Mouse (Mus musculus) right cerebral cortex, adult 18-20 months (tissue): ENCODE measurements around the gene Nrf1.

Source experiments
- DNase-seq: peaks from one replicate; pipeline ENCODE4 v3.0.0; 2022; ENCODE audit warnings: mixed read lengths

Gene Nrf1

DNA sequence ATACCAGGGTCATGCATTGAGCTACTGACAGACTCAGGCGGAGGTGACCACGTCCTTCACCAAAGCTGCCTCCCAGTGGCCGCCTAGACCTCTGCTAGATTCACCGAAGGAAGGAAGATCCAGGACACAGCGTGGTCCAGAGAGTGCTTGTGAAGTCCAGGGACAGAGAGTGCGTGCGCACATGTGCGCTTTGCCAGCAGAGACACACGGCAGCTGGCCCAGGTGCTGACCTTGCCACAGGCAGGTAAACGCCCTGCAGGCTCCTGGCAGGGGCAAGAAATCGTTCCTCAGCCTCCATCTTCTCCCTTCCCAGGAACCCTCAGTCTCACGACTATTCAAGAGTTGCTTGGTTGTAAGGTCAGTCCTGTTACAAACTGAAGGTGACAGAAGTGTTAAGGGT, 104.4 kb downstream of the Nrf1 start:
- DNase-seq, result no peak

DNA sequence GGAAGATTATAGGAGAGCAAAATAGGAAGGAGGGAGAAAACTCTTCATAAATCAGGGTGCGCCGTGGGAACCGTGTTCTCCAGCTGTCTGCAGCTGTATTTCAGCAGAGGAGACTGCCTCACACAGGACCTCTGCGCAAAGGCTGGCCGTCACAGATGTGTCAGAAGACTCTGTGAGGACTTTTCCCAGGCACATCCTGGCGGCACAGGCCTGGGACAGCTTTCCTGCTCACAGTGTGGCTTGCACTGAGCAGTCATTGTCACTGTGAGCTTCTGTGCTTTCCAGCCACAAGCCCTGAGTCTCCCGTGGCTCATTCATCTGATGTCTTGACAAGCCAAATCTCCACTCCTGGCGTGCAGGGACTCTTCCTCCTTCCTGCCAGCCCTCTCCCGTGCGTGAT, 104.9 kb downstream of the Nrf1 start:
- no peak for DNase-seq

DNA sequence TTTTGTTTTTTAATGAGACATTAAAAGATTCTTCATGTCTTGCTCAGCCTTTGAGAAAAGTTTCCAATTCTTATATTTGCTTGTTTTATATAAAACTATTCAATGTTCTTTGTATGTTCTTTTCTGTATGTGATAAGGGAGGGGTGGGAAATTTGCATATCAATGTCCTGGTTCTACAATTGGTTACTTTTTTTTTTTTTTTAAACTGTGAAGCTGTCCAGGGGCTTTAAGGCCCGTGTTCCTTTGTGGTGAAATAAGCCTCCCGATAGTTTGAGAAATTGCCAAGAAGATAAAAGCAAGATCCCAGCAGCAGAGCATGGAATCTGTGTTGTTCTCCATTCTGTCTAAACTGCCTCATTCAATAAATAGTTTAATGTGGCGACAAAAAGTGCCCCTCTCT, 105.3 kb downstream of the Nrf1 start:
- no peak for DNase-seq

DNA sequence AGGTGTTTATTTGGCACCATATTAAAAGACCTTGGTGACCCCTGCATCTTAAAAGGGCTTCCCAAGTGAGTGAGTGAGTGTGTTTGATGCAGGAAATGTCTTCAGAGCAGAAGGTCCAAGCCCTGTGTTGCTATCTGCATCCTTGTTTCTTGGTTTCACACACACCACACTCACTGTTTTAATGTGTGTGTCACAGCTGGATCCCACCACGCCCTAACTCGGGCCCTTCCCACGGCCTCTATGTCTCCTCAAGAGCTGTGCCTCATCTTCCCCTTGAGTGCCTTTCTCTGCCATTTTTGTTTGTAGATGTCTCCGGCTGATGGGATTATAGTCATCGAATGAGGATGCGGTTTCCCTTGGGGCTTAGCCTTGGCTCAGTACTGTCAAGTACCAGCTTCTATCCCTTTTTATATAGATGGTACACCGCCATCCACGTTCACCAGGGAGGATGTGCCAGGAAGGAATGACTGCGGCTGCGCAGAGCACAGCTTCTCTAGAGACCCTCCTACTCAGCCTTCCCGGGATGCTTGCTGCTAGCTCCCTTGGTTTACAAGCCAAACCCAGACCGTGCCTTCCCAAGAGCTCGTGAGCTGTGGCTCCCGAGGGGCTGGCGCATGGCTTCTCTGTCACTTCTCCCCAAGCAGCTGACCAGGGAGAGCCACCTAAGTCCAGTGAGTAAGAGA, 106.1 kb downstream of the Nrf1 start:
- no peak for DNase-seq

DNA sequence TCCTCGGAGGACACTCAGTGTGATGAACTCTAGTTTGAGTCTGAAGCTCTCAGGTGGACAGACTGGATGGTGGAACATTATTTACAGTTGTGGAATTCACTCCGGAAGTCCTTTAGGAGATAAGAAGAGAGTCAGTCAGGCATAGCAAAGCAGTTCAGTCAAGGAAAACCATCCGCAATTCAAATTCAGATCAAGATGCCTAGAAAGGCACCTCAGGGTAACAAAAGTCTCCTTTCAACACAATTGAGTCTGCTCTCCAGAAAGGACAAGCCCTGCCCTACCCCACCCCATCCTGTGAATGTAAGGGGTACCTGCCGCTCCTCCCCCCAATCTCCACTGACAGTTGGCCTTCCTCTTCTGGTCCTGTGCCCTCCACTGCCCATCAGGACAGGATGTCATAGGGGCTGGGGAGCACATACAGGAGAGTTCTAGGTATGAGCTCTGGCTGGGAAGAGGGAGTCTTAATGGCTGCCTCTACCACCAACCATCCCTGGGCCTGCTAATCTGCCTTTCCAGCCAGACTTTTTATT, 111.8 kb downstream of the Nrf1 start:
- no peak for DNase-seq

DNA sequence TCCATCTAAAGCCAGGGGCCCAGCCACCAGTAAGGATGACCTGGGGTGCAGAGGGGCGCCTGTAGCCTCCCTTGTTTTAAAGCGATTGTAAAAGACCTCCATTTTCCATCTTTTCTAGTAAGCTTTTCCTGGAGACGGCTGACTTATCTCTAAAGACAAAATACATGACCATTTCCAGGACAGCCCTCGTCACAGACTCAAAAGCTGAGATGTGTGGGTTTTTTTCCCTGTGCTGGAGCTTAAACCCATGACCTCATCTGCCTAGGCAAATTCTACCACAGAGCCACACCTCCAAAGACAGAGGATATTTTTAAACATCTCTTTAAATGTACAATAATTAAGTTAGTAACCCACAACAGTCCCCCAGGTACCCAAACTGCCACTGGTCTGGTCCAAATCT, 112.6 kb downstream of the Nrf1 start:
- no peak for DNase-seq

DNA sequence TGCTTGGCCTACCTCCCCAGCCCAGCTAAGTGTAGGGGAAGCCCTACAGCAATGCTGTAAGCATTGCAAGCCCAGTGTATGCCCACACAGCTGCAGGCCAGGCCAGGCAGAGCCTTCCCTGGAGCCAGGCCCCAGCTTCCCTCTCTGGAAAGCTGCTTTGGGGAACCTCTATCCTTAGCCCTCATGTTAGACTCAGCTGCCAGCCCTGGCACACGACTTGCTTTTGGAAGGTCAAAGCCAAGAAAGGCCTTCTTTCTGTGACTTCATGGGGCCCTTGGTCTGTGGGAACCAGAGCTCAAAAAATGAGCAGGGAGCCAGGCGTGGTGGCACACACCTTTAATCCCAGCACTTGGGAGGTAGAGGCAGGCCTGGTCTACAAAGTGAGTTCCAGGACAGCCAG, 113.8 kb downstream of the Nrf1 start:
- no peak for DNase-seq

DNA sequence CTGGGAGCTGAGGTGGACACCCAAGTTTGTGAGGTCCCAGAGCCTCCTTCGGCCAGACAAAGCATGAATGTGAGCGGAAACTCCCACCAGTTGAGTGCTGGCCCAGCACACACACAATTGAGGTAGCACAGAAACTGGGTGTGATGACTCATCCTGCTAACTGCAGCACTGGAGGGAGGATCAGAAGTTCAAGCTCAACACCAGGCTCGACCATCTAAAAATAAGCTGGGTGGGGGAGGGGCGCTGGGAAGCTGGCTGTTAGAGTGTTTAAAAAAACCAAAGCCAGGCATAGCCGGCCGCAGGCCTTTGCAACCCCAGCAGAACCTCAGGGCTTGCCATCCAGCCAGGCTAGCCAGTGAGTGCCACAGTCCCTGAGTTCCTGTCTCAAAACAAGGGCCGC, 114.3 kb downstream of the Nrf1 start:
- DNase-seq, result no peak

DNA sequence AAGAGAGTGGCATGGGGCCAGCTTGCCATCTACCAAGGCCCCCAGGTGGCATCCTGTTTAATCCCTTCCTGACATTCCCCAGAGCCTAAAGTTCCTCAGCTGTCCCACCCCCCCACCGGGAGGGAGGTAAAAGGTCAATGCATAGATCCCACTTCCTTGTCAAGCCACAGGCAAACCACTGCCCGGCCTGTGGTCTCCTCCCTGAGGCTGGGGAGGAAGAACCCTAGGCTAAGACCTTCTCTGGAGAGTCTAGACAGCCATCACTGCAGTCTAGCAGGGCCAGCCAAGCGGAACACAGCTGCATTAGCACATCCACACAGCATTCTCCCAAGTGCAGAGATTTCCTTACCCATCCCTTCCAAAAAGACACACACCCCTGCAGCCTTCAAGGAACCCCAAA, 118.6 kb downstream of the Nrf1 start:
- no peak for DNase-seq

DNA sequence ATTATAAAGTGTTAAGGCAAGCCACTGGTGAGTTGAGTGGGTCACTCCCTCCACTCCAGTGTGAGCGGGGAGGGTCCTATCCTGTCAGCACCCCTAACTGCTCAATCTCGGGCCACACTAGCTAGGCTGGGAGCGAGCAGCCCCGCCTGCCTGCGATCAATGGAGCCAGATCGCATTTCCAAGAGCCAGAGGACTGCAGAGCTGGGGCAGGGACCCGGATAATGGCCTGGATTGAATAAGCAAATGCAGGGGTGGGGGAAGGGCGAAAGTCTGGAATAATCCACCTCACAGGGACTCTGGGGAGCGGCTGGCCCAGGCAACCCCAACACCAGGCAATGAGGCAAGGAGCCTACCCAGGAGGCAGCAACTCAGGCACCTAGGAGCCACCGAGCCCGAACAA, 119.4 kb downstream of the Nrf1 start:
- no peak for DNase-seq

DNA sequence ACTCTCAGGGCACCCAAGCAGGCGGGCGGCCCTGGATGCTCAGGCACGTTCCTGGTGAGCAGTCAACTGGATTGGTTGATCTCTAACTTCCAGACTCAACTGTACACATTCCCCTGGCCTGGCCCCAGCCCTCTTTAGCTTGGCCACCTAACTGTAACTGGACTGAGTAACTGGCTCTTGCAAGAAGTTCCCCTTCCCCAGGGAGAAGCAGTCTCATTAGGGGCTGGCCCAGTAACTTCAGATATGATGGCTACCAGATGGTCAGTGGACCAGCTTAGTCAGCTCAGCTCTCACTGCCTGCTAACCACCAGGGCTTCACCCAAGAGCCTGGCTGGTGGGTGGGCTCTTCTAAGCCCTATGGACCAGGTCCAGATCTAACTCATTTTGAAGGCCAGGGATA, 120.5 kb downstream of the Nrf1 start:
- DNase-seq, result no peak

DNA sequence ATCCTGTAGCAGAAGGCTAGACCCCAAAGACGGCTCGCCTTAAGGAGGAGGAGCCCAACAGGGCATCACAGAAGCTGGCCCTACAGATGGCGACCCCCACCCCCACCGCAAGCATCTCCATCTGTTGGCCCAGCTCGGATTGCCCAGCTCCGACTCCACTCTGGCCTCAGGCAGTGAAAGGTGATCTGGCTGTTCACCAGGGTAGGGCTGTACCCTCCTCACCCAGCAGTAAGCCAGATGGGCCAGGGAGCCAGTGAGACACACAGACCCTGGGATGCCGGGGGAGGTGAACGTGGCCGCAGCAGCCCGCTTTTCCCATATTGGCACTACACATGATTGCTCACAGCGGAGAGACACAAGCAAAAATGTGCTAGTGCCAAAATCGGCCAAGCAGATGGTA, 121.4 kb downstream of the Nrf1 start:
- DNase-seq, result no peak

DNA sequence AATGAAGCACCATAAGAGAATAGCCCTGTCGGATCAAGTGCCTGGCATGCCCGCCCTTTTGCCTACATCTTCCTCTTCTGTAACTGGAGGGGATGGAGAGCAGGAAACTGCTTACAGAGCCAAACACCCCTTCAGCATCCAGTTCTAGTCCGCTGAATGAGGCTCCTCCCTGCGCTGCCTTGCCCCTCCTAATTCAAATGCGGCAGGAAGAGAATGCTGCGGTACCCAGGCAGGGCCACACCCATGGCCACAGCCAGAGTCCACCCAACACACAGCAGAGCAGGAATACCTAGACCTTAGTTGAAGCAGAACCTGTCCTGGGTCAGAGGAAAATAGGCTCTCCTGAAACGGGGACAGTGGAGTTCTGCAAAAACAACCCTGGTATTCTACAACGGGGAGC, 123.4 kb downstream of the Nrf1 start:
- no peak for DNase-seq

DNA sequence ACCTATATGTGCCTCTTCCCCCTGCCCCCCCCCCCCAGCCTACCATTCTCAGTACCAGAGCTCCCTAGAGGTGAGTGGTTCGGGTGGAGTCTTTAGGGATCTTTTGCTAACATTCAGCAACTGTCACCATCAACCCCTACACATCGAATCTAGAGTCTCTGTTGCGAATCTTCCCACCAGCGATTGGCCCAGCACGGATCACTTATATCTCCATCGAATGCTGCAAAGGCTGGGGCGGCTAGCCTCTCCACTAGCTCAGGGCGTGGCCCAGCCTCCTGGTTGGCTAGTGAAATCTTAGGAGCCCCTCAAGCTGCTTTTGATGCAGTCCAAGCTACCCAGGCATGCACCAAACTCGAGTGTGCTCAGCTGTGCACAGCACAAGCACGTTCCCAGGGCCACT, 124.2 kb downstream of the Nrf1 start:
- no peak for DNase-seq

DNA sequence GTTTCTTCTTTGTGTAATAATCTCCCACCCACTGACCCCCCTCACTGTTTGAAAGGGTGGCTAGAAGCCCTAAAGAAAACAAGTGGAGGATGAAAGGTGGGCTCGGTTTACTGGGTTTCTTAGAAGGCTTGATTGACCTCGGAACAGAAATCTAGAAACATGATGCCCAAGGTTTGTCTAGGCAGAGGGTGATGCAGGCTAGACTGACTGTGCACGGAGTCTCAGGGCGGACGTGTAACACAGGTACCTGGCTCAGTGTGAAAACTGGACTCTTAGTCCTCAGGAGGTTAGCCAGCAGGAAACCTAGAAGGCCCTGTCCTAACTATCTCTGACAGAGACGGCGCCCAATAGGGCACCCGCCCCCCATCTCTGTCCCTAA, 124.6 kb downstream of the Nrf1 start:
- DNase-seq, result no peak

DNA sequence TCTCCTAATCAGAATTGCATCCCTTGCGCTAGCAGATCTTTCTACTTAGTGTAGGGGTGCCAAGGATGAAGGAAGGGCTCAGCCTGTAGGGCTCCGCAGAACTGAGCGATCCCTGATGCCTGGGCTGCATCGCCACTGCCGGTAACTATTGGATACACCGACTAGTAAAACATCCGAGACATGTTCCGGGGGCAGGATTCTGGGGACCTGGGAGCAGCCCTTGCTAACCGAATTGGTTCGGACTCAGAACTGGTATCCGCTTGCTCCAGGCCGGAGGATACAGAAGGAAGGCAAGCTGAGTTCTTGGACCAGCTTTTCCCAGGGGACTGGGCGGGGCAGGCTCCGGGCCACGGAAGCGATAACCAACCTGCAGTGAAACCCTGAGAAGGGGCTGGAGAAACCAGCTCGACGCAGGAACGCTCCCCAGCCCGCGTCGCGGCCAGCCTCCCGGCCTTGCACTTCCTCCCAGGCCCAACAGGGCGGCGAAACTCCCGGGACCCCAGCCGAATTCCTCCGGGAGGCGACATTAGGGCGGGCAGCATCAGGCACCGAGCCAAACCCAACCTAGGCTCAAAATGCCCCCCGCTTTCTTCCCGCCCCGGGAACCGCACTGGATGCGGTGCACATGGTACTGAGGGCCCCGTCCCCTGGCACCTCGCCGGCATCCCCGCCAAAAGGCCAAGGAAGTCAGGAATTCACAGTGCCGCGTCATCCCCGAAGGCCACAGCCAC, 125.2 kb downstream of the Nrf1 start:
- DNase-seq, result no peak

DNA sequence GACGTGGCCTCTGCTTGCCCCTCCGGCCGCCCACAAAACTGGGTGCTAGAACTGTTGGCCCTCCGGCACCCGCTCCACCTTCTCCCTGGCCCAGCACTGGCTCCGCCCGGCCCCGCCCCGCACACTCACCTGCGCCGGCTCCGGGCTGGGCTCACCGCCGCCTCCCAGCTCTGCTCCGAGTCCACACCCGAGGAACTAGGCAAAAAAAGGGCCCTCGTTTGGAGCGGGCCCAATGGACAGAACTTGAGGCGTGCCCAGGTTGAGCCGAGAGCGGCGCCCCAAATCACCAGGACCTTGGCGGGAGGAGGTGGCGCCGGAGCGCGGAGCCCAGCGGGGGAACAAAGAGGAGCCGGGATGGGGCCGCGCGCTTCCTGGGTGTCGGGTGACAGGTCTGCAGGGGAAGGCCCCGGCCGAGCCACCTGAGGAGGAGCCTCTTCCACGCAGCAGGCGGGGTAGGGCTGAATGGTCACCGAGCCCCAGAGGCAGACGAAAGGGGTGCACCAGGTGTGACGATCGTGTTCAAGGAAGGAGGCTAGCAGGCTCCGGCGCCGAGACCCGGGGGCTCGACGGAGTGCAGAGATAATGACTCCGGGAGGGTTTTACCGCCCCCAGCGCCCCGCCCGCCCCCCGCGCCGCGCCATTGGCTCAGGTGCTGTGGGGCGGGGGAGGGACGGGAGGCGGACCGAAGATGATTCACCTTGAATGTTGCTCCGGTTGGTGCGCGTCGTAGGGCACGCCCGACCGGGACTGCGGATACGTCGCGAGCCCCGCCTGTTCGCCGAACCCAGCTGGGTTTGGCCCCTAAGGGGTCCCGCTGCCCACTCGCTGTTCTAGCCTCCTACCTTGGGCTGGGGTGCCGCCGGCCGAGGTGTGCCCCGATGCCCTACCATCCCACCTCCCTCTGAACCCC, 126.0 kb downstream of the Nrf1 start:
- no peak for DNase-seq

DNA sequence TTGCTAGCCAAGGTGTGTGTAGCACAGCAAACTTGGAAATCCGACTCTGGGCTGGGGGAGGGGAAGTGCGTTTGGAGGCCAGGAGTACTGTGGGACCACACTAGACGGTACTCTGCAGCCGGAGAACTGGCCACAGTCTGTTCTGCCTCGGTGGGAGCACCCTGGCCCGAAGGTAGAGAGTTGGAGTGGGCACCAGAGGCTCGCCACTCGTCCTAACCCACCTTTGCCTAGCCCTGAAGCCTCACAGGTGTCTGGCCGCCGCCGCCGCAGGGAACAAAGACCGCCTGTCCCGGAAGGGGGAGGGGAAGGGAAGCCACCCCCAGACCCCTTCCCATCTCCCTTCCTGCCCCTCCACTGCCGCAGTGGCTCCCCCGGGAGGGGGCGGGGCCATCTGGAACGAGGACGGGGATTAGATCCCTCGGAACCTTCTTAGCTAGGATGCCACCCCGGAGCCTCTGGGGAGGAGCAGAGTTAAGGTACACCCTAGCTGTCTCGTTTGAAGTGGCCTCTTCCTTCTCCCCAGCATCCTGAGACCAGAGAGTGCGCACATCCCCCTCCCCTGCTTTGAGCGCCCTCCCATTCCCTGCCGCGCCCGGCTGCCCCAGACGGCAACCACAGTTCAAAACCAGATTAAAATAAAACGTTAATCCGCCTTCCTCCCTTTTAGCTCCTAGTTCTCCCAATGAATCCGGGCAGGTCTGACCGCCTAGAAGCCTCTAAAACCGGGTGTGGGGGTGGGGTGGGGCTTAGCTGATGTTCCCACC, 126.9 kb downstream of the Nrf1 start:
- no peak for DNase-seq

DNA sequence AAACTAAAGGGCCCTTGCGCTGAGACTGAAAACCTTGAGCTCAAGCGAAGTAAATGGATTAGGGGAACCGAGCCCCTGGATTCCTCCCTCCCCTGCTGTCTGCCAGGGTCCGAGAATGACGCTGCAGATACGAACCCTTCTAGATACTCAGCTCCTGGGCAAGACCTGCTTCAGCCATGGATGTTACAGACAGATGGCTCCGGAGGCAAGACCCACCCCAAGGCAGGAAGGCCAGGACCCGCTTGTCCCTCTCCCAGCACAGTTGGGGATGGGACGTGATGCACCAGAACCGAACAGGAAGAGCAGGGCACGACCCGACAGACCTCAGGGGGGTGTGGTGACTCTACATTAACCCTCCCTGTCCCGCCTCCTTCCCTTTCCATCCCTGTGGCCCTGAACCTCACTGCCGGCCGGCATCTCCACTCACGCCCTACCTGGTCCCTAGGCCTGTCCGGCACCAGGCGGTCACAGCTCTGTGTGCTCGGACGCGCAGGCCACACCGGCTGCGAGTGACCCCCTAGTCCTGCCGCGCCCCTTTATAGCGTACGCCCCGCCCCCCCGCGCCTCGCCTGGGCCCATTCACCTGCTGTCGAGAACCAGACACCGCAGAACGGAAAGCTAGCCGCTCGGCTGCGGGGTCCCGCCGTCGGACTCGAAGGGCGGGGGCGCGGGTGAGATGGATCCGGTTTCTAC, 127.6 kb downstream of the Nrf1 start:
- DNase-seq, result no peak

DNA sequence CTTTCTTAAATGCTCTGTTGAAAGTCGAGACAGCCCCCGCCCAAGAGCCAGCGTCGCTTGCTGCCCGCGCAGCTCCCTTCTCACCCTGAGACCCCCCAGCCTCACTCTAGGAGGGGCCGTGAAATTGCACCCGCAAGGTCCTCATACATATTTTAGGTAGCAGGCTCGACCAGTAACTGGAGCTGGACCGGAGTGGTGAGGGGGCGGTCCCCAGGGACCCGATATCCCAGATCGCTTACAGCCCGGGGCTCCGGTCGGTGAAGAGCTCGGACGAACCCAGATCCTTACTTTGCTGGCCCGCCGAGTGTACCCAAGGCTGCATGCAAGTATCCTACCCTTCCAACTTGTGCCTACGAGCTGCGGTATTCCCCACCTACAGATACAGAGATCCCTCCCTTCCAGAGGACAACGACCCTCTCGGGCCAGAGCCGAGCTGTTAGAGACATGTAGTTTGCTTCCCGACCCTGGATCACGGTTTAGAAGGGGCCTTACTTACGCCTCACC, 128.2 kb downstream of the Nrf1 start:
- no peak for DNase-seq

DNA sequence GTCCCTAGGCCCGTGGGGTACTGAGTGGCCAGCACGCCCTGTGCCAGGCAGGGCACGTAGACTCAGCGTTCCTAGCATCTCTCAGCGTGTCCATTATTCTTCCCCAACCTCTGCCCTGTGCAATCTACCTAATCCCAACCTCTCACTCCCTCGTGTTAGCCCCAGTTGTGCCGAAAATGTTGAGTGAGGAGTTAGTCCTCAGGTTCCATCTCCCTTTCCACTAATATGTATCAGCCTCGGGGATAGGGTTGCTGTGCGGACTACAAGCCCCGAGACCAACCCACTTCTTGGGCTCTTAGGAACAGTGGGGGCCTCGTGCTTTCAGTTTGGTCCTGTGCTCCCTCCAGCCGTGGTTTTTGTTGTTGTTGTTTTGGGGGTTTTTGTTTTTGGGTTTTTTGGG, 128.7 kb downstream of the Nrf1 start:
- DNase-seq, result no peak

DNA sequence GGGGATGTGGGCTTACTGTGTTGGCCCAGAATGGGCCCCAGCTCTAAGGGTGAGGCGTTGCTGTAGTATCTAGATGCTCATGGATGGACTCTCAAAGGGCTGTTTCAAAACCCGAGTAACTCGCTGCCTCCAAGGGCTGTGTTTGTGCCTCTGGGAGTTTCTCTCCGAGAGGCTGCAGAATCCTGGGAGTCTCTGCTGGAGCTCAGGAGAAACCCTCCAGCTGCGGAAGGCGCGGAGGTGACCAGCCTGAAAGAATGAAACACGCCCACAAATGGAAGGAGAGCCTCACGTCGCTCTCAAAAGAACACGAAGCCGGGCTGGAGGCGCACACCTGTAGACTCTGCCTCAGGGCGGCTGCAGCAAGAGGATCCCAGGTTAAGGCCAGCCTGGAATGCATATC, 129.5 kb downstream of the Nrf1 start:
- DNase-seq, result no peak
